Mouse (Mus musculus) limb, embryonic 13.5 days (tissue): Measurements from ENCODE around the gene Rnf123. TPM values are rescaled to one million over a fixed set of nuclear protein-coding genes. Genes with fewer than 3 reads are reported as not detected.

ENCODE experiments used
- ATAC-seq: fragments of 200-750 bp; cut with Nextera tagmentation; 2 replicates; pipeline ENCODE4 v1.8.0; 2017; ENCODE audit warnings: low read depth, moderate number of reproducible peaks, moderate TSS enrichment; ENCODE audit not compliant: low FRiP score
- H3K27ac ChIP-seq: fragments of 300-500 bp; sonication (generic); 2 replicates; pipeline ENCODE4 v1.5.1; 2015; ENCODE audit warnings: inconsistent platforms, mild to moderate bottlenecking, moderate library complexity
- H3K27me3 ChIP-seq: fragments of 300-500 bp; sonication (generic); 2 replicates; pipeline ENCODE4 v1.6.1; 2015; ENCODE audit warnings: mild to moderate bottlenecking, inconsistent platforms
- H3K36me3 ChIP-seq: fragments of 300-500 bp; sonication (generic); 2 replicates; pipeline ENCODE4 v1.6.1; 2015; ENCODE audit warnings: inconsistent platforms, mild to moderate bottlenecking, moderate library complexity
- H3K4me1 ChIP-seq: fragments of 300-500 bp; sonication (generic); 2 replicates; pipeline ENCODE4 v1.6.1; 2015; ENCODE audit warnings: inconsistent platforms
- H3K4me2 ChIP-seq: fragments of 300-500 bp; sonication (generic); replicated peaks from 2 replicates; pipeline ENCODE4 v1.6.1; 2015; ENCODE audit warnings: inconsistent platforms, mild to moderate bottlenecking, moderate library complexity
- H3K4me3 ChIP-seq: fragments of 300-500 bp; sonication (generic); 2 replicates; pipeline ENCODE4 v1.5.1; 2015; ENCODE audit warnings: moderate library complexity, mild to moderate bottlenecking, inconsistent platforms
- H3K9ac ChIP-seq: fragments of 300-500 bp; sonication (generic); 2 replicates; pipeline ENCODE4 v1.6.1; 2015; ENCODE audit warnings: mild to moderate bottlenecking, inconsistent platforms
- H3K9me3 ChIP-seq: fragments of 300-500 bp; sonication (generic); 2 replicates; pipeline ENCODE4 v1.6.1; 2016; ENCODE audit warnings: inconsistent platforms
- WGBS: fragments of 180-500 bp; shearing (Covaris S2); methylation state at CpG from one replicate; pipeline ENCODE4 v1.1.7; 2015; 5-methylcytosine and 5-hydroxymethylcytosine counted together
- polyA plus RNA-seq: library from polyadenylated mRNA; unstranded; fragments of >200 nt; fragmentation: Nextera tagmentation; extraction: Ambion mirVana; gene quantifications from 2 replicates; pipeline ENCODE4 v1.2.1, GENCODE M21; 2015

Gene Rnf123
- polyA plus RNA-seq, 1 experiment from 2014 or later = 35.2 TPM

DNA sequence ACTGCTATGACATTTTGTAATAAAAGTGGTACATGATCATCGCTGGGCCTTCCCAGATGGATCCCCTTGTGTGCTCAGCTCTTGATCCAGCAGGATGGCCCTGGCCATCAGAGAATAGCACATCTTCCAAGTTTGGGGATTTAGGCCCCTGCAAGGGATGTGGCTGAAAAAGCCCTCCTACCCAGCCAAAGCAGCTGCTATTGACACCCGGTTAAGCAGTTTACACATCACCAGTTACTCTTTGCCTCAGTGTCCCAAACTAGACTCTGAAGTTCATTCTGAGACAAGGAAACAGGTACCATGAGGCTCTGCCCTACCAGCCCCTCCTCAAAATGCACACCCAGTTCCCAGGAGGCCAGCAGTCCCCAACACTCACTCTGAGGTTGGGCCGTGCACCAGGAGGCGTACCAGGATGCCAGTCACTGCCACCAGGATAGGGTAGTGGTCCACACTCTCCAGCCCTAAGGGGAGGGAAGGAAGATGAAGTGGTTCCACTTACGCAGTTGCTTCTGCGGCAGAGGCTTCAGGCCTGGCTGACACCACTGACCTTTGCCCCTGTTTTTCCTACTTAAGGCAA lies 27.4 kb downstream of the Rnf123 start:
- Histone ChIP-seq H3K36me3 (peaks cover 89% of the 10 kb centered on the region), H3K9me3 (no peaks in the 10 kb centered on the region), H3K27me3 (no peaks in the 10 kb centered on the region), H3K27ac (no peak overlapping the region), H3K9ac (no peak overlapping the region), H3K4me3 (no peak overlapping the region), H3K4me2 (no peak overlapping the region), H3K4me1 (peaks cover 15% of the 10 kb centered on the region)
- ATAC-seq = no peak
- 84% methylated on average over 6 of the region's 6 CpGs for WGBS

DNA sequence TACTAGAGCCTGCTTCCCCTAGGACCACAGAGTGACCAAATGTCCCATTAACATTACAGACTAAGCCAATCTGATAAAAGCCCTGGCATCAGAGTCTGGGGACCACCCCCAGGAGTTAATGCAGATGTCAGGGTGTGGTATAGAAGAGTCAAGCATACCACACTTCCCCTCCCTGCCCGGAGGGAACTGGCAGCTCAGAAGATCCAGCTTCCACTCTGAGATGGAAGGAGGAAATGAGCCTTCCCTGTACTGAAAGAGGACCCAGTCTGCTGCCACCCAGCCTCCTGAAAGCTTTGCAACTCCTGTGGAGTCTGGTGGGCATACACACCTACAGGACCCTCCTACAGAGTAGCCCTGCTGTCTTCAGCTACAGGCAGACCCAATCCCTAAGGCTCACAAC lies 28.1 kb downstream of the Rnf123 start:
- no peak overlapping the region for H3K9ac ChIP-seq

DNA sequence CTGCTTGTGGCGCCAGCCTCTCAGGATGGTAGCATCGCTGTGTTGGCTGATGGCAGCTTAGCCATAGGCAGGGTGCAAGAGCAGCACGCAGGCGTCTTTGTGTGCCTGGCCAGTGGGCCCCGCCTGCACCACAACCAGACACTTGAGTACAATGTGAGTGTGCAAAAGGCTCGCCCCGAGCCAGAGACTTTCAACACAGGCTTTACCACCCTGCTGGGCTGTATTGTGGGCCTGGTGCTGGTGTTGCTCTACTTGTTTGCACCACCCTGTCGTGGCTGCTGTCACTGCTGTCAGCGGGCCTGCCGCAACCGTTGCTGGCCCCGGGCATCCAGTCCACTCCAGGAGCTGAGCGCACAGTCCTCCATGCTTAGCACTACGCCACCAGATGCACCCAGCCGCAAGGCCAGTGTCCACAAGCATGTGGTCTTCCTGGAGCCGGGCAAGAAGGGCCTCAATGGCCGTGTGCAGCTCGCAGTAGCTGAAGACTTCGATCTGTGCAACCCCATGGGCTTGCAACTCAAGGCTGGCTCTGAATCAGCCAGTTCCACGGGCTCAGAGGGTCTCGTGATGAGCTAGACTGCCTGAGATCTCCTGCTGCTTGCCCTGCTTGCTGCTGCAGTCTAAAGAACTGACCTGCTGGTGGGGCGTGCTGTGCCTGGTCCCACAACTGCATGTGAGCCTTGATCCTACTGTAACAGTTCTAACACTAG lies 28.7 kb downstream of the Rnf123 start:
- peaks cover 23% of the 10 kb centered on the region for H3K4me1 ChIP-seq
- H3K36me3 ChIP-seq = peaks cover 84% of the 10 kb centered on the region
- no peak overlapping the region for H3K27ac ChIP-seq
- 89% methylated on average over 22 of the region's 22 CpGs for WGBS
- H3K4me3 ChIP-seq = no peak overlapping the region
- no peak overlapping the region; the same call in 1 of the 2 replicates for H3K9ac ChIP-seq
- no peak for ATAC-seq
- no peaks in the 10 kb centered on the region for H3K9me3 ChIP-seq
- H3K4me2 ChIP-seq = no peak overlapping the region
- no peaks in the 10 kb centered on the region for H3K27me3 ChIP-seq

More for the DNA sequence above, 28.1 kb downstream of the Rnf123 start:
- Histone ChIP-seq H3K9me3 (no peaks in the 10 kb centered on the region), H3K27me3 (no peaks in the 10 kb centered on the region), H3K4me1 (peaks cover 17% of the 10 kb centered on the region), H3K27ac (no peak overlapping the region), H3K4me3 (no peak overlapping the region), H3K36me3 (peaks cover 89% of the 10 kb centered on the region), H3K4me2 (no peak overlapping the region)
- no peak for ATAC-seq
- 87% methylated on average over 1 of the region's 1 CpGs for WGBS

DNA sequence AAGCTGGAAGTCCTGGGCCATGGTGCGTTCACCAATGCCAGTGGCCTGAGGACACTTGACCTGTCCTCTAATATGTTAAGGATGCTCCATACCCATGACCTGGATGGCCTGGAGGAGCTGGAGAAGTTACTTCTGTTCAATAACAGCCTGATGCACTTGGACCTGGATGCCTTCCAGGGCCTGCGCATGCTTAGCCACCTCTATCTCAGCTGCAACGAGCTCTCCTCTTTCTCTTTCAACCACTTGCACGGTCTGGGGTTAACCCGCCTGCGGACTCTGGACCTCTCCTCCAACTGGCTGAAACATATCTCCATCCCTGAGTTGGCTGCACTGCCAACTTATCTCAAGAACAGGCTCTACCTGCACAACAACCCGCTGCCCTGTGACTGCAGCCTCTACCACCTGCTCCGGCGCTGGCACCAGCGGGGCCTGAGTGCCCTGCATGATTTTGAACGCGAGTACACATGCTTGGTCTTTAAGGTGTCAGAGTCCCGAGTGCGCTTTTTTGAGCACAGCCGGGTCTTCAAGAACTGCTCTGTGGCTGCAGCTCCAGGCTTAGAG lies 29.4 kb downstream of the Rnf123 start:
- H3K9ac ChIP-seq = peak overlapping the region; percentile 53; the same call in 1 of the 2 replicates
- H3K27ac ChIP-seq = no peak overlapping the region
- H3K4me1 ChIP-seq = peaks cover 25% of the 10 kb centered on the region
- peak overlapping the region; percentile 58 for H3K4me2 ChIP-seq
- H3K4me3 ChIP-seq = no peak overlapping the region
- H3K27me3 ChIP-seq = no peaks in the 10 kb centered on the region
- H3K9me3 ChIP-seq = no peaks in the 10 kb centered on the region
- ATAC-seq = no peak
- peaks cover 77% of the 10 kb centered on the region for H3K36me3 ChIP-seq
- 92% methylated on average over 15 of the region's 15 CpGs for WGBS

DNA sequence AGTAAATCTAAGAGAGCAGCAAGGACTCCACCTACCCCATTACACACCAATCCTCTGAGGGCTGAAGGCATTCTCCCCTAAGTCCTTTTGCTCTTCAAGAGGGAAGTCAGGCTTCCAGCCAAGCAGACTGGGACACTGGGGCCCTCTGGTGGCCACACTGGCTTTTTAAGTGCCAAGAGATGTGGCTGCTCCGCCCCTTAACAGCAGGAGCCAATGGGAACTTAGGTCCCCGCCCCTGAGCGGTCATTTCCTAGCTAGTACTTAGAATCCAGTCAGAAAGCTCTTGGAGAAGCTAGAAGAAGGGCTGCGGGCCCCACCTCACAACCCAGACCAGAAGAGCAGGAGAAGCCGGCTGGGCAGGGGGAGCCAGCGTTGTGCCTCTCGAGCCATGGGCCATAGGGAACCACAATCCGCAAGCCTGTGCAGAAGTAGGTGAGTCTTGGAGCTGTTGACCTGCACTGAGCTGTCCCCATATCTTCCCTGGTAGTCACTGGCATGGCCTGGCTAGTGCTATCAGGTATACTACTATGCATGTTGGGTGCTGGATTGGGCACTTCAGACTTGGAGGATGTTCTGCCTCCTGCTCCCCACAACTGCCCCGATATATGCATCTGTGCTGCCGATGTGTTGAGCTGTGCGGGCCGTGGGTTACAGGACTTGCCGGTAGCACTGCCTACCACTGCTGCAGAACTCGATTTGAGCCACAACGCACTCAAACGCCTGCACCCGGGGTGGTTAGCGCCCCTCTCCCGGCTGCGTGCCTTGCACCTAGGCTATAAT lies 30.1 kb downstream of the Rnf123 start, which contains the start of gene Amigo3:
Gene Amigo3 (plus strand): TSS at position 275 of the 780 bp plus-strand sequence.
- Histone ChIP-seq H3K4me3 (peak within 1 kb of the TSS; percentile 19; the same call in 1 of the 2 replicates), H3K4me1 (peaks cover 30% of the 10 kb centered on the region)
- WGBS = 55% methylated on average over 20 of the region's 20 CpGs

DNA sequence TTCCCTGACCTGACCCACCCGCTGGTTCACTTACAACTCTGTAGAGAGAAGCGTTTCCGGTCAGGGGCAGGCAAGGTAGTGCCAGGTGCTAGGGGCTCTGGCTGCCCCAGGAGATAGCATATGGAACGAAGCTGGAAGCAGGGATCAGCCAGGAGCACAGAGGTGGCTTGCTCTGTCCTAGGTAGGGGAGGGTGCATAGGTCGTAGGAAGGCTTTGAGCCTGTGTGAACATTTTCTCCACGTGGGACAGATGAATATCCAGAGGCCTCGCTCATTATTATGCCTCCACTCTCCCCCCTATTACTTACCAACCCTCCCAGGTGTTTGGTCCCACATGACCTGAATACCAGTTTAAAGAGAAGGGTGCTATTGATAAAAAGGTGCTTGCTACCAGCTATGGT lies 30.7 kb downstream of the Rnf123 start:
- H3K9ac ChIP-seq = no peak overlapping the region
- no peak overlapping the region; the same call in 1 of the 2 replicates for H3K27ac ChIP-seq
- no peak for ATAC-seq
- no peak overlapping the region for H3K4me3 ChIP-seq
- H3K27me3 ChIP-seq = no peaks in the 10 kb centered on the region
- H3K36me3 ChIP-seq = peaks cover 69% of the 10 kb centered on the region
- H3K9me3 ChIP-seq = no peaks in the 10 kb centered on the region
- peaks cover 37% of the 10 kb centered on the region for H3K4me1 ChIP-seq
- 73% methylated on average over 7 of the region's 7 CpGs for WGBS
- H3K4me2 ChIP-seq = no peak overlapping the region

More for the DNA sequence above, 30.1 kb downstream of the Rnf123 start, which contains the start of gene Amigo3:
- no peaks in the 10 kb centered on the region for H3K27me3 ChIP-seq
- no peaks in the 10 kb centered on the region for H3K9me3 ChIP-seq
- peak within 1 kb of the TSS; percentile 58; the same call in 1 of the 2 replicates for H3K27ac ChIP-seq
- peak within 1 kb of the TSS; percentile 53; the same call in 1 of the 2 replicates for H3K9ac ChIP-seq
- ATAC-seq = peak; percentile 48
- peaks cover 70% of the 10 kb centered on the region for H3K36me3 ChIP-seq
- peak within 1 kb of the TSS; percentile 58 for H3K4me2 ChIP-seq

DNA sequence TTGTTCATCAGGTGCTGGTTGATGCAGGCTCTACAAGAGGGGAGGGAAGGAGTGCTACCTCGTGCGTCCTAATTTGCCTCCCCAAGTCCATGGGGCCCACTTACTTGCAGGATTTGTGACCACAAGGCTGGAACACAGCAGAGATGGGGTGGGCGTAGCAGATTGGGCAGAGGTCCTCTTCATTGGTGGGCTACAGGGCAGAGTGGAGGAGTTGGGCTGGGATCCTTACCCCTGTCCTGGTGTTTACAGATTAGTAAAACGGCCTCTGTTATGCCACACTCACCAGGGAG lies 31.3 kb downstream of the Rnf123 start:
- no peaks in the 10 kb centered on the region for H3K27me3 ChIP-seq
- H3K4me3 ChIP-seq = no peak overlapping the region
- no peaks in the 10 kb centered on the region for H3K9me3 ChIP-seq
- peaks cover 69% of the 10 kb centered on the region for H3K36me3 ChIP-seq
- no peak overlapping the region for H3K27ac ChIP-seq
- H3K4me1 ChIP-seq = peaks cover 38% of the 10 kb centered on the region
- no peak for ATAC-seq
- H3K9ac ChIP-seq = no peak overlapping the region
- 80% methylated on average over 4 of the region's 4 CpGs for WGBS
- H3K4me2 ChIP-seq = no peak overlapping the region

DNA sequence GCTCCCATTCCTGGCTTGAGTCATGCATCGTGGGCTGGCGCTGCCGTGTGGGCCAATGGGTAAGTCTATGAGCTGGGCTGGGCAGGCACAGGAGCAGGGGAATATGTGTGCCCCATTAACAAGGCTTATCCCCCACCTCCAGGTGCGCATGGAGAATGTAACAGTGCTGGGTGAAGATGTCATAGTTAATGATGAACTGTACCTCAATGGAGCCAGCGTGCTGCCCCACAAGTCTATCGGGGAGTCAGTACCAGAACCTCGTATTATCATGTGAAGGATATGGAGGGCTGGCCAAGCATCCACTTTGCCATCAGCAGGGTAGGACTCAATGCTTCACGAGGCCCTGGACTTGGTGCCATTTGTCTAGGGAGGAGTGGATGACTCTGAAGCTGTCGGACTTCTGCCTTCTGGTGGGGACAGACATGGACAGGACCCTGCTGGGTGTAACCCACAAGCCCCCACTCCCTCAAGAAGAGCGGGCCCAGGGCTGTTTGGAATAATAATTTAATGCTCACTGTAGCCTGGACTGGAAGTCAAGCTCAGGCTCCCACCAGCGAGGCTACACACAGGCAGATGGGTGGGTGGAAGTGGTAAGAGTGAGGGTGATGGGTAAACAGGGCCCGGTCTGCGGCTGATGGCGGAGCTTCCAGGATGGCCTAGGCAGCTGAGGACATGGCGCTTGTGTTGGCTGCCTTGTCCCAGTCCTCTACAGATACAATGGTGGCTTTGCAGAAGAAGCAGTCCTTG lies 31.8 kb downstream of the Rnf123 start:
- peaks cover 69% of the 10 kb centered on the region for H3K36me3 ChIP-seq
- H3K9me3 ChIP-seq = no peaks in the 10 kb centered on the region
- no peak overlapping the region for H3K4me3 ChIP-seq
- H3K27ac ChIP-seq = no peak overlapping the region
- H3K4me1 ChIP-seq = peaks cover 38% of the 10 kb centered on the region
- no peak for ATAC-seq
- WGBS = 94% methylated on average over 15 of the region's 15 CpGs
- H3K9ac ChIP-seq = no peak overlapping the region
- no peaks in the 10 kb centered on the region for H3K27me3 ChIP-seq
- H3K4me2 ChIP-seq = no peak overlapping the region

DNA sequence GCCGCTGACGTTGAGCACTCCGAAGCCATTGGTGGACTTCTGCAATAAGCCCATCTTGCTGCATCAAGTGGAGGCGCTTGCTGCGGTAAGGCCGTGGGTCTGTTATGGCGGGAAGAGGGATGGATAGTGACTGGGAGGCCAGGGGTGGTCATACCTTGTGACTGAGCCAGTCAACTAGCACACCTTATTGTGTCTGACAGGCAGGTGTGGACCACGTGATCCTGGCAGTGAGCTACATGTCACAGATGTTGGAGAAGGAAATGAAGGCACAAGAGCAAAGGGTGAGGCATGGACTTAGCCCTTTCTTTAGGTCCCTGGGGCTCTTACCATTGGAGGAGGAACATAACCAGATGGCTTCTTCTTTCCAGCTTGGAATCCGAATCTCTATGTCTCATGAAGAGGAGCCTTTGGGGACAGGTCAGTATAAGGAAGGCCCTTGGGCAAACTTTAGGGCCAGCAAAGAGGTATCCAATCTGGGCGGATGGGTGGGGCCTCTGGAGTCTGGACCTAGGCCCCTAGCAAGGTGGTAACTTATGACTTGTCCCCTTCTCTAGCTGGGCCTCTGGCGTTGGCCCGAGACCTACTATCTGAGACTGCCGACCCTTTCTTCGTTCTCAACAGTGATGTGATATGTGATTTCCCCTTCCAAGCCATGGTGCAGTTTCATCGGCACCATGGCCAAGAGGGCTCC lies 33.4 kb downstream of the Rnf123 start:
- Histone ChIP-seq H3K4me2 (peak overlapping the region; percentile 92), H3K36me3 (peaks cover 69% of the 10 kb centered on the region), H3K9me3 (no peaks in the 10 kb centered on the region), H3K27ac (no peak overlapping the region; the same call in 1 of the 2 replicates), H3K4me3 (peak overlapping the region; percentile 81), H3K4me1 (peaks cover 38% of the 10 kb centered on the region), H3K27me3 (no peaks in the 10 kb centered on the region), H3K9ac (peak overlapping the region; percentile 83)
- ATAC-seq = peak; percentile 7; the same call in 1 of the 2 replicates
- 42% methylated on average over 15 of the region's 15 CpGs for WGBS

DNA sequence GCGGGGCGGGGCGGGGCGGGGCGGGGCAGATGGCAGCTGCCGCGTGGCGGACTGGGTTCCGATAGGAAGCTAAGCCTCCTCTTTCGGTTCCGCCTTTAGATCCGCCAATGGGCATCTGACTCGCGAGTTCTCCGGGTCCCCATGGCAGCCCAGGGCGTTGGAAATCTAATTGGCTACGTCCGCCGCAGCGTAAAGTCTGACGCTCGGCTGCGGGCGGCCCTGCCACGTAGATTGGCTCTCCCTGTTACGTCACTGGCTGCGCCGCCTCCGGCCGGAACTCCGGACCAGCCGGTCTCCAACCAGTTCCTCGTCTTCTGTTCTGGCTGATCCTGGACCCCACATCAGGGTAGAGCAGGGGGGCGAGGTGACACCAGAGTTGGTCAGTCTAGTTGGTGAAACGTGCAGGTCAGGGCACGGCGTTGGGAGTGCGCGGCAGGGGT lies 34.1 kb downstream of the Rnf123 start, which contains the start of gene Gmppb:
Gene Gmppb (plus strand): TSS at position 227 of the 440 bp plus-strand sequence.
- H3K4me1 ChIP-seq = peaks cover 38% of the 10 kb centered on the region
- peak within 1 kb of the TSS; percentile 92 for H3K4me2 ChIP-seq
- H3K9ac ChIP-seq = peak within 1 kb of the TSS; percentile 83
- no peaks in the 10 kb centered on the region for H3K27me3 ChIP-seq
- peak; percentile 94 for ATAC-seq
- WGBS = 0% methylated on average over 32 of the region's 39 CpGs
- no peaks in the 10 kb centered on the region for H3K9me3 ChIP-seq
- H3K27ac ChIP-seq = peak within 1 kb of the TSS; percentile 67
- H3K36me3 ChIP-seq = peaks cover 65% of the 10 kb centered on the region
- peak within 1 kb of the TSS; percentile 81 for H3K4me3 ChIP-seq

DNA sequence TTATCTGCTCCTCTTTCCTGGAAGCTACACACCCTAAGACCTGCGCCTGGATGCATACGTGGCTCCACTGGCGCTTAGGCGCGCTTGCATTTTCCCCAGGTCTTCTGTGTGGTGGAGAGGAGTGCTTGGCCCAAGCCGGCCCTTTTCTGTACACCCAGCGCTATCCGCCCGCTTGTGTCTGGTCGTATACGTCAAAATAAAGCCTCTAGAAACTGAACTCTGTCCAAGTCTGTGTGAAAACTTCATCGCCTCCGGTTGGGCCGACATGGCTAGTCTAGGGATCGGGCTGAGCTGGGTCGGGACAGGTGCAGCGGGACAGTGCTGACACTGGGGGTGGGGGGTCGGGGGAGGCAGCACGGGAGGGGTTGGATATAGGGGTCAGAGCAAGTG lies 34.6 kb downstream of the Rnf123 start:
- WGBS = 2% methylated on average over 19 of the region's 19 CpGs
- Histone ChIP-seq H3K36me3 (peaks cover 62% of the 10 kb centered on the region), H3K9me3 (no peaks in the 10 kb centered on the region), H3K27ac (peak overlapping the region; percentile 67; the same call in 1 of the 2 replicates), H3K4me2 (peak overlapping the region; percentile 92), H3K4me3 (peak overlapping the region; percentile 81), H3K4me1 (peaks cover 37% of the 10 kb centered on the region), H3K9ac (peak overlapping the region; percentile 48; the same call in 1 of the 2 replicates), H3K27me3 (no peaks in the 10 kb centered on the region)
- ATAC-seq = no peak; the same call in 1 of the 2 replicates
